Mouse (Mus musculus) lung, postnatal 25 days (tissue): Measurements from ENCODE around the gene Ppp4c.

Experiments used
- DNase-seq: peaks from one replicate; pipeline ENCODE4 v3.0.0; 2022; ENCODE audit warnings: low spot score

Gene Ppp4c

GRCm38 (mm10) chr7:126801057-126801422, 8.7 kb upstream of the Ppp4c start:
- no peak for DNase-seq

GRCm38 (mm10) chr7:126800269-126801056, 8.2 kb upstream of the Ppp4c start:
- no peak for DNase-seq

DNA sequence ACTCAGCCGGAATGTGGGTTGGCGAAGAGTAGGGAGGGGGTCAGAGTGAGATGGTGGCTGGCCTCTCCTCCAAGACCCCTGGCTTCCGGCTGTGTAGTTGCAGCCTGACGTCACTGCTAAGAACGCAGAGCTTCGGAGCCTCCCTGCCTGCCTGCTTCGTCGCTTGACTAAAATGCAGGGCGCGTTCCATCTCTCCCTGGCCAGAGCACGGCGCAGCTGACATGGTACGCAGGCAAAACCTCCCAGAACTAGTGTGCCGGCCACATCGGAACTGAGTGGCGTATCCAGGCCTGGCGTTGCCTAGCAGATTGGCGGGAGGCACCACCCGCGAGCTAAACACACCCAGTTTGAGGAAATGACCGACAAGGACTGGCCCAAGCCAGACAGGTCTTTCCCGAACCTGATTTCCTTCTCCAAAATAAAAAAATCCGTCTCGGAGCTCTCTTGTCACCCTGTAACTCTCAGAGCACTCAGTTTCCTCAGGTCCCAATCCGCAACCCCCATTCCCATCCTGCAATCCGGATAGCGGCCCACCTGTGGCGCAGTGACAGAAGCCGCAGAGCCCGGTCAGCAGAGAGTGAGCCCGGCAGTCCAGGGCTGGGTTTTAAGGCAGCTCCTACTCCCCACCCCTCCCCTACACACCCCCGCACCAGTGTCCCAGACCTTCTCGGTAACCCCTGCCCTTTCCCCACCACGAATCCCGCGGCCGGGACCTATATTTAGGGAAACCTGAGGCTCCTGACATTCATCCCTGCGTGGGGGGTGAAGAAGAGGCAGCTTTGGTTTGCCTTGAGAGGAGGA, 7.4 kb upstream of the Ppp4c start:
- no peak for DNase-seq

DNA sequence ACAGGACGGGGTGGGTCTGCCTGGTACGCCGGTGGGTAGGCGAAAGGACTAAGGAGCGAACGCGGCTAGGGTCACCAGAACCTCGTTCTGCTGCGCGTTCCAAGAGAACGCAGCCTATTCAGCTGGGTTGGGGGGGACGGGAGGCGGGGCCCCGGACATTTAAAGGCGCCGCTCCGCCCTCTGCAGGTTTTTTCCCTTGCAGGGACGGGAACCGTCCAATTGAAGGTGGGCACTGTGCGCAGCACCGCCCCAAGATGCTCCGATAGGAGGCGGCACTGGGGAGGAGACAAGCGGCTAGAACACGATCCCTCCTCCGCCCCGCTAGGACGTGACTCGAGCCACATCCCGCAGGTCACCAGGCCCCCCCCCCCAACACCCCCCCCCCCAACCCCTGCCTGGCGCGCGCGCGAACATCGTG, 6.8 kb upstream of the Ppp4c start:
- DNase-seq = peak; percentile 99

- DNase-seq = no peak
These were observed 6.1 kb upstream of the Ppp4c start for GRCm38 (mm10) chr7:126798127-126799049.

DNA sequence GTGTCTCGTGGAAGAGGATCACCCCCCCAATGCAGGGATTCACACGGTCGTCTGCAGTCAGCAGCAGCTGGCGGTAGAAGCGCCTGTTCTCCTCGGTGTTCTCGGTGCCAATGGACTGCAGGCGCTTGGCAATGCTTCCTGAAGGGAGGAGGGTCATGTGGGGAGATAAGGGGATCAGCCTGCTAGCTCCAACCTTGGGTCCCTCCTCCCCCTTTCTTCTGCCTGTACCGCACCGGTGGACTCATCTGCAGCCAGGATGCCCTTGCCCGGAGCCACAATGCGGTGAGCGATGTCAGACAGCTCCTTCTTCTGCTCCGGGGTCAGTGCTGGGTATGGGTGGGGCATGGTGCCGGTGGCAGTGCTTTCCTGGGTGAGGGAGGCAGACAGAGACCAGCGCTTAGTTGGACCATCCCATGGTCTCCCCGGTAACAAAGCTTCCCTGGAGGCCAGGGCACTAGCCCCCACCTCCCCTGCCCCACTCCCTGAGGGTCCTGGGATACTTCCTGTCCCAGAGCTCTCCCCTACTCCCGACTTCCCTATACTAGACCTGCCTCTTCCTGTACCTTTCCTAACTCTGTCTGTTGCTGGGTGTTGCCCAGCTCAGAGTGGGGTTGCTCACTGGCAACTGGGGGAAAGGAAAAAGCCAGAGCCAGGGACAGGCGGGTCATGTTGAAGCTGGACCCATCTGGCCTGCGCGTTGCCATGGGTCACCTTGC, 5.3 kb upstream of the Ppp4c start, which contains the start of gene Fam57b:
Fam57b (plus strand) TSS at position 258 of the 716 bp plus-strand sequence.
- no peak for DNase-seq

- DNase-seq = no peak
These were observed 4.1 kb upstream of the Ppp4c start for GRCm38 (mm10) chr7:126796350-126796932.

DNA sequence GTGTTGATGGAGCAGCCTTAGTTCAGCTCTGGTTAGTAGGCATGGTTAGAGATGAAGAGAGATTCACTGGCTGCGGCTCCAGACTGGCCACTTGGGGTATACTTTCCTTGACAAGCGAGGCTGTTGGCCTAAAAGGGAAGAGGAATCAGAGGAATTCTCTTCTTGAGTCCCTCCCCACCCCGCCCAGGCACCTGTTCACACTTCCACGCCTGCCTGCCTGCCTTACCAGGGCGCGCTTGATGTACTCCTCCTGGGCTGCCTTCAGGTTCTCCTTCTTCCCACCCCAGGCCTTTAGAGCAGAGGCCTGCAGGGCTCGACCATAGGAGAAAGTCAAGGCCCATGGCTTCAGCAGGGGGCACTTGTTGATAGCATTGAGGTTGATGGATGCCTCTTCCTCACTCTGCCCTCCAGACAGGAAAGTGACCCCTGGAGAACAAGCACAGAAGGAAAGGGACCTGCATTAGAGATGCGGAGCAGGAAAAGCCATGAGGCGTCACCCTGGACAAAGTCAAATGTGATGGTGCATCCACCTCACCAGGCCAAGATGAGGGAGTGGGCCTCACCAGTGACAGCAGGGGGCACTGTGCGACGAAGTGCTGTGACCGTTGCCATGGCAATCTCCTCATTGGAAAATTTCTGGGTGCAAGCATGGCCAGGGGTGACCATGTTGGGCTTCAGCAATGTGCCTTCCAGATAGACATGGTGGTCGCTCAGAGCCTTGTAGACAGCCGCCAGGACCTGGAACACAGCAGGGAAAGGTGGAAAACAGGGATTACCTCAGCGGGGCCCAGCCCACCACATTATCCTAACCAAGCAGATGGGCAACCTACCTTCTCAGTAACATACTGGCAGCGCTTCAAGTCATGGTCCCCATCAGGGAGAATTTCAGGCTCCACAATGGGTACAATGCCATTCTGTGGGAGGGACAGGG, 3.4 kb upstream of the Ppp4c start:
- DNase-seq = no peak

GRCm38 (mm10) chr7:126794271-126794605, 1.9 kb upstream of the Ppp4c start:
- no peak for DNase-seq

GRCm38 (mm10) chr7:126793456-126794270, 1.4 kb upstream of the Ppp4c start:
- DNase-seq = no peak

DNA sequence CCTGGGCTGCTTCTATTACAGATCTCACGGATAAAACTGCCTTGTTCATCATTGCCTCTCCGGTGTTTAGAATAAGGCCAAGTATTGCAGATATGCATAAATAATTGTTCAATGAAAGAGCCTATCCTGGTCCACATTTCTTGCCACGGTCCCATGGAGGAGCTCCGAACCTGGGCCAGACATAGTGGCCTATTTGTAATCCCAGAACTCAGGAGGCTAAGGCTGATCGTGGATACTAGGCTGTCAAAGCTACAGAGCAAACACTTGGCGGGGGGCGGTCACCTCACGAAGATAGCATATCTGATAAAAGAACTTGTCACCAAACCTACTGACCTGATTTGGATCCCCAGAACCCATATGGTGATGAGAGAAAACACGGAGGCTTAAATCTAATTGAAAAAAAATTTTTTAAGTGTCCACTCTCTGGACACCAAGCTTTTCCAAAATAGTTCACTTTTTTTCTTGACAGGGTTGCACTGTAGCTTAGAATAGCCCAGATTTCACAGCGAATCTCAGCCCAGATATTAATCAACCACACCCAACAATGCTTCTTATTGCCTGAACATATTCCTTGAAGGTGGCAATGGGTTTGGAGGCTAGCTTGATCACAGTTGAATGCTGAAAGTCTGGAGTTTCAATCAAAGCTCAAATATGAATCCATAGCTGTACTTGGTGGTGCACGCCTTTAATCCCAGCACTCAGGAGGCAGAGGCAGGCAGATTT, 586 bp upstream of the Ppp4c start:
- DNase-seq = no peak

DNA sequence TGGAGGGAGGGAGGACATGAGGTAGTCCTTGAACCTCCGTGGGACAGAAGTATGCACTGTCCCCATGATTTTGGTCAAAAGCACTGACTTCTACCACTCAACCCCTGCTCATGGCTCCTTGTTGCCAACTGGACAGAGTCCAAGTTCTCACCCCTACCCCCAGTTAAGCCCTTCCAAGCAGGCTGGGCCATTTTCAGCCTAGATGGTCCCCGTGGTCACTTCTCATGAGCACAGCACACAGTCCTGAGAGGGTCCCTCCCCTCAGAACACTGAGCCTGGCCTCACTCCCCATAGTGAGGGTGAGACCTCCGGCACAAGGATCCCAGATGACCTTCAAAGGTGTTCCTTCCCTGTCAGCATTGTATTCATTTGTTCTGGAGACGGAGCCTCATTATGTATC, 3.2 kb downstream of the Ppp4c start:
- no peak for DNase-seq

DNA sequence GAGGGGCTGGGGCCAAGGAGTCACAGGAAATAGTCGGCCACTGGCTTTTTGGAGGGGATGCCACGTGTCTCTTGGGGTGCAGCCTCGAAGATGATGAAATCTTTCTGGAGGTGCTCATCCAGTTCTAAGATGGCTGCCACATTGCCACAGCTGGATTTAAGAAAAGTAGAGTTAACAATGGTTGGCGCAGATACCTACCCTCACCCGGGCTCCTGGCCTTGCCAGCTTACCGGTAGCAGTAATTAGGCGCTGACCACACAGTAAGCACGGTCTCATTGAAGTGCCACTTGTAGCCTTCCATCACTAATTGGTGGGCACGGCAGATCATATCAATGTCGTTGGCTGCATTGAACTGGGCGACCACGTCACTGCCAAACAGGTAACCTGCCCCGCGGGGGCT, 6.2 kb downstream of the Ppp4c start:
- no peak for DNase-seq

GRCm38 (mm10) chr7:126785056-126785455, 7.2 kb downstream of the Ppp4c start:
- DNase-seq = no peak

DNA sequence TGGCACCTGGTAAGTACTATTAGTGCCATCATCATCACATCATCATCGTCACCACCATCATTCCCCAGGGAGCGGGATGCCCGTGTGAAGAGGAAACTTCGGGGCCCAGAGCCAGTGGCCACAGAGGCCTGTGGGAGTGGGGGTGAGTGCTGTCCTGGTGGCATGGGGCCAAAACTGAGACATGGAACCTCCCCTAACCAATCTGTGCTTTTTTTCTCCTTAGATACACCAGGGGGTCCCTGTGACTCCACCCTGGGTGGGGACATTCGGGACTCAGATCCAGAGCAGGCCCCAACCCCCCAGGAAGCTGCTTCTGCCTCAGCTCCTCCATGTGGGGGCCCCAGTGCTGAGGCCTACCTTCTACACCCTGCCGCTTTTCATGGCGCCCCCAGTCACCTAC, 7.8 kb downstream of the Ppp4c start:
- no peak for DNase-seq

DNA sequence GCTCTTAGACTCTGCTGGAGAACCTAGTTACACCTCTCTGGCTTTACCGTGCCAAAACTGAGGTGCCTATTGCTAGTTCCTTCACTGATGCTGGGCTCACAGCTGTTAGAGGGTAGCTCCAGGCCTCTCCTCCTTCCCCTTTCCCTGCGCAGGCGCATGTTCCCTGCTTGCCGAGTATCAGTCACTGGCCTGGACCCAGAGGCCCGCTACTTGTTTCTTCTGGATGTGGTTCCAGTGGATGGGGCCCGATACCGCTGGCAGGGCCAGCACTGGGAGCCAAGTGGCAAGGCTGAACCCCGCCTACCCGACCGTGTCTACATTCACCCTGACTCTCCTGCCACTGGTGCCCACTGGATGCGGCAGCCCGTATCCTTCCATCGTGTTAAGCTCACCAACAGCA, 9.6 kb downstream of the Ppp4c start:
- DNase-seq = no peak

- DNase-seq = no peak
These were observed 10.5 kb downstream of the Ppp4c start for GRCm38 (mm10) chr7:126781661-126782370.
